Mouse (Mus musculus) heart, embryonic 10.5 days (tissue): Measurements from ENCODE around the gene Axin1. TPM values are rescaled to one million over a fixed set of nuclear protein-coding genes. Genes with fewer than 3 reads are reported as not detected.

Experiments
- DNase-seq: peaks from one replicate; pipeline ENCODE4 v3.0.0-alpha.2; 2017; ENCODE audit warnings: low spot score
- H3K27ac ChIP-seq: fragments of 300-500 bp; sonication (generic); 2 replicates; pipeline ENCODE4 v1.5.1; 2016; ENCODE audit warnings: mild to moderate bottlenecking
- H3K27me3 ChIP-seq: fragments of 300-500 bp; sonication (generic); 2 replicates; pipeline ENCODE4 v1.6.1; 2016; ENCODE audit warnings: mild to moderate bottlenecking; ENCODE audit not compliant: poor library complexity, insufficient read depth, severe bottlenecking
- H3K36me3 ChIP-seq: fragments of 300-500 bp; sonication (generic); 2 replicates; pipeline ENCODE4 v1.6.1; 2016; ENCODE audit warnings: mild to moderate bottlenecking, moderate library complexity
- H3K4me1 ChIP-seq: fragments of 300-500 bp; sonication (generic); 2 replicates; pipeline ENCODE4 v1.6.1; 2016; ENCODE audit warnings: mild to moderate bottlenecking
- H3K4me3 ChIP-seq: fragments of 300-500 bp; sonication (generic); 2 replicates; pipeline ENCODE4 v1.5.1; 2016; ENCODE audit warnings: mild to moderate bottlenecking, moderate library complexity
- H3K9me3 ChIP-seq: fragments of 300-500 bp; sonication (generic); 2 replicates; pipeline ENCODE4 v1.6.1; 2016; ENCODE audit warnings: mild to moderate bottlenecking, moderate library complexity
- WGBS: fragments of 180-500 bp; shearing (Covaris S2); methylation state at CpG from one replicate; pipeline ENCODE4 v1.1.7; 2016; 5-methylcytosine and 5-hydroxymethylcytosine counted together
- polyA plus RNA-seq: library from polyadenylated mRNA; unstranded; fragments of >200 nt; fragmentation: Nextera tagmentation; extraction: Ambion mirVana; gene quantifications from 2 replicates; pipeline ENCODE4 v1.2.1, GENCODE M21; 2016

Gene Axin1
- polyA plus RNA-seq, 1 experiment from 2014 or later, result 7.0 TPM

GRCm38 (mm10) chr17:26240120-26240790 is 101.8 kb downstream of the Axin1 start:
- Histone ChIP-seq H3K27me3 (no peaks in the 10 kb centered on the region), H3K4me3 (no peak overlapping the region), H3K9me3 (no peaks in the 10 kb centered on the region), H3K27ac (no peak overlapping the region), H3K36me3 (no peaks in the 10 kb centered on the region), H3K4me1 (peaks cover 16% of the 10 kb centered on the region)
- DNase-seq, result no peak
- 50% methylated on average over 6 of the region's 6 CpGs for WGBS

GRCm38 (mm10) chr17:26240990-26241389 is 102.5 kb downstream of the Axin1 start:
- DNase-seq, result no peak
- H3K4me1 ChIP-seq, result peaks cover 16% of the 10 kb centered on the region
- H3K27ac ChIP-seq, result no peak overlapping the region
- H3K36me3 ChIP-seq, result no peaks in the 10 kb centered on the region
- 66% methylated on average over 6 of the region's 6 CpGs for WGBS
- H3K9me3 ChIP-seq, result no peaks in the 10 kb centered on the region
- H3K4me3 ChIP-seq, result no peak overlapping the region
- no peaks in the 10 kb centered on the region for H3K27me3 ChIP-seq

GRCm38 (mm10) chr17:26243471-26244100 is 105.1 kb downstream of the Axin1 start:
- Histone ChIP-seq H3K9me3 (no peaks in the 10 kb centered on the region), H3K27me3 (no peaks in the 10 kb centered on the region), H3K36me3 (no peaks in the 10 kb centered on the region), H3K27ac (peak overlapping the region; percentile 86), H3K4me3 (peak overlapping the region; percentile 81), H3K4me1 (peaks cover 16% of the 10 kb centered on the region)
- DNase-seq, result no peak
- 1% methylated on average over 32 of the region's 32 CpGs for WGBS

GRCm38 (mm10) chr17:26244101-26244841 is 105.8 kb downstream of the Axin1 start, which contains the start of gene Fam234a:
Gene Fam234a, minus strand, starts transcription at chr17:26244242.
- Histone ChIP-seq H3K36me3 (no peaks in the 10 kb centered on the region), H3K27ac (peak within 1 kb of the TSS; percentile 86), H3K9me3 (no peaks in the 10 kb centered on the region), H3K4me3 (peak within 1 kb of the TSS; percentile 81), H3K27me3 (no peaks in the 10 kb centered on the region), H3K4me1 (peaks cover 16% of the 10 kb centered on the region)
- 6% methylated on average over 33 of the region's 33 CpGs for WGBS
- DNase-seq, result peak; percentile 99

Other genes starting within 250 kb of the Axin1 start
- 22.2 and 24.4 TPM in 2 replicates for gene Rab40c, start 219.0 kb upstream of the Axin1 start, polyA plus RNA-seq
- 71.8 and 90.0 TPM in 2 replicates for gene Pigq, start 193.8 kb upstream of the Axin1 start, polyA plus RNA-seq
- 0.15 and 0.85 TPM in 2 replicates for gene Nhlrc4, start 193.7 kb upstream of the Axin1 start, polyA plus RNA-seq
- gene A930017K11Rik, start 186.1 kb upstream of the Axin1 start, polyA plus RNA-seq, result 0.20 and 0.55 TPM in 2 replicates
- 20.1 and 21.4 TPM in 2 replicates for gene Capn15, start 152.9 kb upstream of the Axin1 start, polyA plus RNA-seq
- 12.3 and 16.6 TPM in 2 replicates for gene Rab11fip3, start 69.1 kb upstream of the Axin1 start, polyA plus RNA-seq
- 32.8 and 39.6 TPM in 2 replicates for gene Decr2, start 48.4 kb upstream of the Axin1 start, polyA plus RNA-seq
- gene Nme4, start 43.1 kb upstream of the Axin1 start, polyA plus RNA-seq, result 115 and 137 TPM in 2 replicates
- 0.71 and 1.2 TPM in 2 replicates for gene Tmem8, start 25.4 kb upstream of the Axin1 start, polyA plus RNA-seq
- gene Mrpl28, start 15.2 kb upstream of the Axin1 start, polyA plus RNA-seq, result 273 and 284 TPM in 2 replicates
- gene Pdia2, start 60.4 kb downstream of the Axin1 start, polyA plus RNA-seq, result 2.0 and 2.4 TPM in 2 replicates
- gene Rgs11, start 64.3 kb downstream of the Axin1 start, polyA plus RNA-seq, result 4.2 and 5.3 TPM in 2 replicates
- gene Arhgdig, start 69.1 kb downstream of the Axin1 start, polyA plus RNA-seq, result 8.2 and 10.0 TPM in 2 replicates
- 36.0 and 42.4 TPM in 2 replicates for gene Fam234a, start 105.6 kb downstream of the Axin1 start, polyA plus RNA-seq
- gene Luc7l, start 114.2 kb downstream of the Axin1 start, polyA plus RNA-seq, result 70.6 and 100 TPM in 2 replicates